ENCODE assay signal across 1 mouse cellular context in genomic region chr1:88262961-88263360, GRCm38 (mm10).
TF ChIP-seq lines count a peak whose summit lies in the region.

No protein-coding gene starts in this region.

TF ChIP-seq in MEL, 35 proteins besides CTCF, POLR2A, EP300 and RAD21 (continued from another document):
- TF ChIP-seq NELFE (IDR thresholded peaks at IDR 0.05; ENCODE audit: low read depth, low read length) (no peak), POLR2AphosphoS2 (IDR thresholded peaks at IDR 0.05; ENCODE audit: low read length) (no peak), GABPA (IDR thresholded peaks at IDR 0.05; ENCODE audit: low read depth, low read length) (no peak), TBP (IDR thresholded peaks at IDR 0.05; ENCODE audit: low read depth, low read length) (no peak), ZKSCAN1 (IDR thresholded peaks at IDR 0.05; ENCODE audit: low read depth, low read length) (no peak)
TF ChIP-seq in MEL: peak in this region for 1.
